Mouse (Mus musculus) ES-E14 (cell line): Measurements from ENCODE around the gene Tmem237.

ENCODE experiments used
- HCFC1 ChIP-seq: IDR thresholded peaks from 2 replicates; pipeline ENCODE4 v1.6.1; 2012; ENCODE audit warnings: low read length, inconsistent platforms, borderline replicate concordance; ENCODE audit not compliant: insufficient read depth
- ZC3H11A ChIP-seq: IDR thresholded peaks from 2 replicates; pipeline ENCODE4 v1.6.1; 2012; ENCODE audit warnings: low read depth, mild to moderate bottlenecking, inconsistent platforms, low read length, borderline replicate concordance

GRCm38 (mm10) chr1:59157846-59158245 is 37.6 kb upstream of the Tmem237 start:
- TF ChIP-seq ZC3H11A (no peak), HCFC1 (no peak)
